Mouse (Mus musculus): ENCODE measurements at regions not wholly inside any gene's neighbourhood (a gene's known extent, or its start where the extent isn't known, plus 50 kb on each side); places are given as distances from the start of the nearest gene placed in this dataset.

DNA sequence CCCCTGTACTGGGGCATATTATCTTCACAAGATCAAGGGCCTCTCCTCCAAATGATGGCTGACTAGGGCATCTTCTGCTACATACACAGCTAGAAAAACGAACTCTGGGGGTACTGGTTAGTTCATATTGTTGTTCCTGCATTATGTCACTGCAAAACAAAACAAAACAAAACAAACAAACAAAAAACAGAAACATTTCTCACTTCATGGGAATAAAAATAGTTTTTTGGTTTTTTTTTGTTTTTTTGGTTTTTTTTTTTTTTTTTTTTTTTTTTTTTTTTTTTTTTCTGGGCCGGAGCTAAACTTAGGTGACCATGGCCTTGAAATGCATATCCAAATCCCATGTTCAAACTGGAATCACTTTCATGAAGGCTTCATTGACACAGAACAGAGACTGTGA lies 1184.4 kb downstream of the Efna5 start:
- H3K4me3 ChIP-seq (replicated peaks): no peak overlapping the region
- ATAC-seq (ENCODE audit: insufficient number of reproducible peaks, low FRiP score, low TSS enrichment, low read depth): no peak
- H3K9me3 ChIP-seq (replicated peaks): no peaks in the 10 kb centered on the region
- no peaks in the 10 kb centered on the region for H3K36me3 ChIP-seq
- H3K27ac ChIP-seq (replicated peaks): no peak overlapping the region
- WGBS: 84% methylated on average over 2 of the region's 2 CpGs
- no peaks in the 10 kb centered on the region for H3K27me3 ChIP-seq
- no peak overlapping the region for H3K9ac ChIP-seq
- no peaks in the 10 kb centered on the region for H3K4me1 ChIP-seq
- no peak overlapping the region for H3K4me2 ChIP-seq (replicated peaks)

DNA sequence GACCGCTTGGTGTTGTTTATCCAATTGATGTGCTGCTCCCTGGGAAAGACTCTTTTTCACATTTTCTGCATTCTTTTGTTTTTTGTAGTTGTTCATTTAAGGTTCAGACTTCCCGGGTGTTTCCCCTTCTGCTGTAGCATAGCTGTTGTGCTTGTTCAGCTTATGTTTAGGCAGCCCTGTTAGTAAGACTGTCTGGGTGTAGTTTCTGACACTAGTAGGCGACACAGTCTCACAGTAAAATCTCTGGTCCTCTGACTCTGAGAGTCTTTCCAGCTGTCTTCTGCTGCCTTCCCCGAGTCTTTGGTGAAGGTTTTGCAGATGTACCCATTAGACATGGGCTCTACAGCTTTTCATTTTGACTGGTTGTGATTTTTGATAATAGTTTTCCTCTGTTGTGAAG lies 1194.8 kb downstream of the Efna5 start:
- no peak for ATAC-seq (ENCODE audit: insufficient number of reproducible peaks, low FRiP score, low TSS enrichment, low read depth)

GRCm38 (mm10) chr17:61684524-61684923 lies 1196.6 kb downstream of the Efna5 start:
- H3K27me3 ChIP-seq: no peaks in the 10 kb centered on the region
- H3K4me3 ChIP-seq (replicated peaks): no peak overlapping the region
- no peaks in the 10 kb centered on the region for H3K36me3 ChIP-seq
- no peak overlapping the region for H3K27ac ChIP-seq (replicated peaks)
- H3K4me2 ChIP-seq (replicated peaks): no peak overlapping the region
- no peak overlapping the region for H3K9ac ChIP-seq
- no peaks in the 10 kb centered on the region for H3K4me1 ChIP-seq
- peak; percentile 51; the same call in 1 of the 2 replicates for ATAC-seq (ENCODE audit: insufficient number of reproducible peaks, low FRiP score, low TSS enrichment, low read depth)
- WGBS: 96% methylated on average over 1 of the region's 1 CpGs
- H3K9me3 ChIP-seq (replicated peaks): no peaks in the 10 kb centered on the region

More for the DNA sequence above, 1194.8 kb downstream of the Efna5 start:
- Histone ChIP-seq H3K4me1 (no peaks in the 10 kb centered on the region), H3K4me2 (replicated peaks) (no peak overlapping the region), H3K9me3 (replicated peaks) (no peaks in the 10 kb centered on the region), H3K27me3 (no peaks in the 10 kb centered on the region), H3K9ac (no peak overlapping the region), H3K36me3 (no peaks in the 10 kb centered on the region), H3K27ac (replicated peaks) (no peak overlapping the region), H3K4me3 (replicated peaks) (no peak overlapping the region)
- WGBS: 64% methylated on average over 4 of the region's 4 CpGs

- Histone ChIP-seq H3K27me3 (no peaks in the 10 kb centered on the region), H3K9me3 (replicated peaks) (no peaks in the 10 kb centered on the region), H3K36me3 (no peaks in the 10 kb centered on the region), H3K9ac (no peak overlapping the region), H3K4me1 (no peaks in the 10 kb centered on the region), H3K4me2 (replicated peaks) (no peak overlapping the region), H3K27ac (replicated peaks) (no peak overlapping the region), H3K4me3 (replicated peaks) (no peak overlapping the region)
- ATAC-seq (ENCODE audit: insufficient number of reproducible peaks, low FRiP score, low TSS enrichment, low read depth): no peak
- WGBS: 85% methylated on average over 1 of the region's 1 CpGs
Measured at GRCm38 (mm10) chr17:61670651-61671050, 1210.5 kb downstream of the Efna5 start.

- ATAC-seq (ENCODE audit: insufficient number of reproducible peaks, low FRiP score, low TSS enrichment, low read depth): no peak
- H3K27ac ChIP-seq (replicated peaks): no peak overlapping the region
- no peaks in the 10 kb centered on the region for H3K36me3 ChIP-seq
- no peak overlapping the region for H3K4me2 ChIP-seq (replicated peaks)
- H3K27me3 ChIP-seq: no peaks in the 10 kb centered on the region
- H3K9me3 ChIP-seq (replicated peaks): no peaks in the 10 kb centered on the region
- H3K9ac ChIP-seq: no peak overlapping the region
- no peaks in the 10 kb centered on the region for H3K4me1 ChIP-seq
- no peak overlapping the region for H3K4me3 ChIP-seq (replicated peaks)
Measured at GRCm38 (mm10) chr17:61667428-61667827, 1213.7 kb downstream of the Efna5 start.

- Histone ChIP-seq H3K27ac (replicated peaks) (no peak overlapping the region), H3K4me3 (replicated peaks) (no peak overlapping the region), H3K36me3 (no peaks in the 10 kb centered on the region), H3K9ac (no peak overlapping the region), H3K9me3 (replicated peaks) (no peaks in the 10 kb centered on the region), H3K4me2 (replicated peaks) (no peak overlapping the region), H3K27me3 (no peaks in the 10 kb centered on the region), H3K4me1 (no peaks in the 10 kb centered on the region)
- no peak for ATAC-seq (ENCODE audit: insufficient number of reproducible peaks, low FRiP score, low TSS enrichment, low read depth)
Measured at GRCm38 (mm10) chr17:61664926-61665325, 1216.2 kb downstream of the Efna5 start.

- Histone ChIP-seq H3K27me3 (no peaks in the 10 kb centered on the region), H3K36me3 (no peaks in the 10 kb centered on the region), H3K9me3 (replicated peaks) (no peaks in the 10 kb centered on the region), H3K9ac (no peak overlapping the region), H3K27ac (replicated peaks) (no peak overlapping the region), H3K4me1 (no peaks in the 10 kb centered on the region), H3K4me3 (replicated peaks) (no peak overlapping the region), H3K4me2 (replicated peaks) (no peak overlapping the region)
- no peak for ATAC-seq (ENCODE audit: insufficient number of reproducible peaks, low FRiP score, low TSS enrichment, low read depth)
Measured at GRCm38 (mm10) chr17:61647576-61647975, 1233.5 kb downstream of the Efna5 start.

- 59% methylated on average over 4 of the region's 4 CpGs for WGBS
- Histone ChIP-seq H3K27me3 (no peaks in the 10 kb centered on the region), H3K9ac (no peak overlapping the region), H3K36me3 (no peaks in the 10 kb centered on the region), H3K4me3 (replicated peaks) (no peak overlapping the region), H3K4me1 (no peaks in the 10 kb centered on the region), H3K9me3 (replicated peaks) (no peaks in the 10 kb centered on the region), H3K4me2 (replicated peaks) (no peak overlapping the region), H3K27ac (replicated peaks) (no peak overlapping the region)
- ATAC-seq (ENCODE audit: insufficient number of reproducible peaks, low FRiP score, low TSS enrichment, low read depth): no peak
Measured at GRCm38 (mm10) chr17:61608286-61608685, 1272.8 kb downstream of the Efna5 start.

DNA sequence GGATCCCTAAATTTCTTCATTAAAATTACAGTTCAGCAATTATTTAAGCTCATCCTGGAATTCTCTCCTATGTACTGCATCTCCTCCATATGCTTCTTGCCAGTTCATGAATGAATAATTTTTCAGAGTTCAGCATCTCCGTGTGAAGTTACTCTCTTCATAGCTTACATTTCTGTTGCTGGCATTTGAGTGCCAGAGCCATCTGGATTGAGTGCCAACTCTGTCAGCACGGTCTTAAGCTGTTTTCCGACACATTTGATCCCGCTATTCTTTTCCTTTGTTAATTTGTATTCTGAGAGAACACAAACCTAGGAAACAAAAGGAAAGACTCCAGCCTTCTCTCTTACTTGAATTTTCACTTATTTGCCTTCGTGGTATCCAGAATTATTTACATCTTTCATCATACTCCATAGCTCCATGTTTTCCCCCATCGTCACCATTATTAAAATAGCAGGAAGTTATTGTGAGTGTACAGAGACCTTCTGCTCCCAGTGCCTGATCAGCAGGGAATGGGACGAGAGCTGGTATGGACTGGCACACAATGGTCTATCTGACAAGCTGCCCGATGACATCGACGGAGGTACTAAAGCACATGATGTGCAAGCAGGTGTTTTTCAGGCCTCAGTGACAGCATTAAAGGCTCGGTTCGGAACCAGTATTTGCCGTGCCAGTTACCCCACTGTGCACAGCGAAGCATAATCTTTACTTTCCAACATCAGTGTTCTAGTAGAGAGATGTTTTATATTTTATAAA lies 1274.2 kb downstream of the Efna5 start:
- 69% methylated on average over 14 of the region's 14 CpGs for WGBS
- no peaks in the 10 kb centered on the region for H3K4me1 ChIP-seq
- no peaks in the 10 kb centered on the region for H3K27me3 ChIP-seq
- ATAC-seq (ENCODE audit: insufficient number of reproducible peaks, low FRiP score, low TSS enrichment, low read depth): no peak
- no peak overlapping the region for H3K4me3 ChIP-seq (replicated peaks)
- H3K9me3 ChIP-seq (replicated peaks): no peaks in the 10 kb centered on the region
- H3K27ac ChIP-seq (replicated peaks): no peak overlapping the region
- H3K36me3 ChIP-seq: no peaks in the 10 kb centered on the region
- H3K9ac ChIP-seq: no peak overlapping the region
- no peak overlapping the region for H3K4me2 ChIP-seq (replicated peaks)

DNA sequence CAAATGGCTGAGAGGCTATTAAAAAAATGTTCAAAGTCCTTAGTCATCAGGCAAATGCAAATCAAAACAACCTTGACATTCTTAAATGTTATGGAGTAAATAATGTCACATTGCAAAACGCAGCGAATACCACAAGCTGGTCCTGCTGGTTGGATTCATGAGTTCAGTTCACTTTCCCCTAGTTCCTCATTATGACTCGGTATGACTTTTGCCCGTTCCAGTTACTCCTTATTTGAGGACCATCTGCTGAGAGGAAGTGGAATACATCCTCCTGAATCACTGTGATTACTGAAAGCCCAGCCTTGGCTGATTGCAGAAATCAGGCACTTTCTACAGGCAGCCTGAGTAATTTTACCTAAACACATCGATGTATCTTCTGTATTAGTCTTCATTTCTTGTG lies 1276.9 kb downstream of the Efna5 start:
- H3K27me3 ChIP-seq: no peaks in the 10 kb centered on the region
- H3K4me1 ChIP-seq: no peaks in the 10 kb centered on the region
- no peaks in the 10 kb centered on the region for H3K36me3 ChIP-seq
- WGBS: 78% methylated on average over 5 of the region's 5 CpGs
- ATAC-seq (ENCODE audit: insufficient number of reproducible peaks, low FRiP score, low TSS enrichment, low read depth): no peak
- no peak overlapping the region for H3K4me2 ChIP-seq (replicated peaks)
- H3K4me3 ChIP-seq (replicated peaks): no peak overlapping the region
- H3K27ac ChIP-seq (replicated peaks): no peak overlapping the region
- no peaks in the 10 kb centered on the region for H3K9me3 ChIP-seq (replicated peaks)
- H3K9ac ChIP-seq: no peak overlapping the region

DNA sequence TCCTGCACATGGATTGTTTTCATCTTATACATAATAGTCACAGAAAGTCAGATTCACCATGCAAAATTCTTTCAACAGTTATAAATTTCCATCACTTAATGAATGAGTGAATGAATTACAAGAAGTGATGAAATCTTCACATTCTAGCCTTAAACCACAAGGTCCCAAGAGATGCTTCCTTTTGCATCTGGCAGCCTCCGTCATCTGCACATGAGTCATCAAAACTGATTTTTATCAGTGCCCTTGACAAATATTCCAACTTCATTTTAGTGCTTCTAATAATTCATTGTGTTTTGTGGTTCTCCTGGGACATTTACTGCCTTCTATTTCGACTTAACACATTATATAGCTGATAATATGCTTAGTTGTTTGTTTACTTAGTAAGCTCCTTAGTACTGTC lies 1291.9 kb downstream of the Efna5 start:
- H3K27me3 ChIP-seq: no peaks in the 10 kb centered on the region

DNA sequence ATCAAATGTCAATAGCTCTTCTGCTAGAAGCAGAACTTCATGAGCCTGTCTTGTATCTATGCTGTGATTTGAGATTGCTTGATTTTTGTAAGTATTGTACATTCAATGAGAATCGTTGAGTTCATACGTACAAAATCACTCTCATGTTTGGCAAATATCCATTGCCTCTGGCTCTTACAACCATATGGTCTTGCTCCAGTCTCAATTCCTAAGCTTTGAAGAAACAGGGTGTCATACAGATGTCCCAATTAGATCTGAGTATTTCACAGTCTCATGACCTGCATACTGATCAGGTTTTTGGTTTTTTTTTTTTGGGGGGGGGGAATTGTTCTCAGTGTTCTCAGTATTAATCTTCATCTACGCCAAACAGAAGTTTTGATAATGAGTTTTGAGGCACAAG lies 1302.2 kb downstream of the Efna5 start:
- Histone ChIP-seq H3K4me2 (replicated peaks) (no peak overlapping the region), H3K9me3 (replicated peaks) (no peaks in the 10 kb centered on the region), H3K27me3 (no peaks in the 10 kb centered on the region), H3K9ac (no peak overlapping the region), H3K4me3 (replicated peaks) (no peak overlapping the region), H3K4me1 (no peaks in the 10 kb centered on the region), H3K27ac (replicated peaks) (no peak overlapping the region), H3K36me3 (no peaks in the 10 kb centered on the region)
- 65% methylated on average over 3 of the region's 3 CpGs for WGBS
- no peak for ATAC-seq (ENCODE audit: insufficient number of reproducible peaks, low FRiP score, low TSS enrichment, low read depth)

More for the DNA sequence above, 1291.9 kb downstream of the Efna5 start:
- WGBS: 45% methylated on average over 2 of the region's 2 CpGs
- Histone ChIP-seq H3K9ac (no peak overlapping the region), H3K4me1 (no peaks in the 10 kb centered on the region), H3K4me3 (replicated peaks) (no peak overlapping the region), H3K27ac (replicated peaks) (no peak overlapping the region), H3K36me3 (no peaks in the 10 kb centered on the region), H3K4me2 (replicated peaks) (no peak overlapping the region), H3K9me3 (replicated peaks) (no peaks in the 10 kb centered on the region)
- ATAC-seq (ENCODE audit: insufficient number of reproducible peaks, low FRiP score, low TSS enrichment, low read depth): no peak
